Comparison of ENCODE assay signal across 9 mouse cellular contexts in the genomic region with DNA sequence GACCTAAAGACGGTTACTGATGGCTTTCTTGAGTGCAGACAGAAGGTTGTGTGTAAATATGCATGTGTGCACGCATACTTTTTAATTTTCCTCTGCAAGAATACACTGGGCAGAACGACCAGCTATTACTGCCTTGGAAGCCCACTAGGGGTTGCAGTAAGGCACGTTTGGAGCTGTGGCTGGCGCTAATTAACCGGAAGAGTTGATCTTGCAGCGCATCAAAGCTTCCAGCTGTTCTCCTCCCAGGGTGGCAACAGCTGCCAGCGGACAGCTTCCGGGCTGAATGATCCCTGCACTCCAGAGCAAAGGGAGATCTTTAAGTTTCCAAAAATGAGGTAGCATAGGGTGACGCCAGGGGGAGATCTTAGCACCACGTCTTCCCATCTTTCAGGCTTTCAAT. TPM values are rescaled to one million over a fixed set of nuclear protein-coding genes. Genes with fewer than 3 reads are reported as not detected.
A peak's percentile ranks its signal among the peaks of the same experiment; 100 is the strongest.
DNase-seq lines count a peak whose midpoint lies in the region; ATAC-seq lines count a peak whose summit lies in the region.
"Had no signal": no experiment of that assay in that cellular context is flagged by ENCODE, and none has a peak within 500 bp of the region (broad histone marks: within the 10 kb centered on the region; RNA-seq: fewer than 3 reads in every experiment).

No protein-coding gene starts in this region.

- DNase-seq in frontal cortex, postnatal 25 days (ENCODE audit: low spot score in 2 of 2), result no peak
- DNase-seq in right cerebral cortex, adult 18-20 months, result peak; percentile 13
- no peak for DNase-seq in right cerebral cortex, adult 2 months (ENCODE audit: low spot score in 2 of 2)
- peak; percentile 21 to 24 for DNase-seq in layer of hippocampus, postnatal 14 days (ENCODE audit: low spot score in 2 of 2)
- peak; percentile 14 for DNase-seq in right cerebral cortex, postnatal 25 days
- no peak for DNase-seq in testis, postnatal 14 days (ENCODE audit: low spot score)
- DNase-seq: liver, embryonic 13.5 days had no signal

- peak; percentile 13 for ATAC-seq in frontal cortex, adult (ENCODE audit: low TSS enrichment)
- ATAC-seq in activated CD4-positive, CD25-positive, alpha-beta regulatory T cell, adult 4 months, result no peak

RNA-seq across cellular contexts. Expression of a gene that starts 1.7 kb away (rescaled TPM):
- 10 to 100 TPM; 44.0 to 47.4 TPM for total RNA-seq in layer of hippocampus, postnatal 14 days (2021)
- polyA plus RNA-seq in activated CD4-positive, CD25-positive, alpha-beta regulatory T cell, adult 4 months (2017; shearing (Covaris generic)), result under 1 TPM in 1 of 2 experiments, not detected in 1; 0.07 TPM

Comparison
In these comparisons a context has a peak if more than half of its experiments do, and no peak if none do; other contexts are left out.
1. DNase-seq: peak in right cerebral cortex, adult 18-20 months (single experiment), layer of hippocampus, postnatal 14 days (2 of 2) and right cerebral cortex, postnatal 25 days (single experiment); none in frontal cortex, postnatal 25 days (0 of 2), right cerebral cortex, adult 2 months (0 of 2) and testis, postnatal 14 days (single experiment).